23 mouse cellular contexts compared by ENCODE assay signal in the genomic region with DNA sequence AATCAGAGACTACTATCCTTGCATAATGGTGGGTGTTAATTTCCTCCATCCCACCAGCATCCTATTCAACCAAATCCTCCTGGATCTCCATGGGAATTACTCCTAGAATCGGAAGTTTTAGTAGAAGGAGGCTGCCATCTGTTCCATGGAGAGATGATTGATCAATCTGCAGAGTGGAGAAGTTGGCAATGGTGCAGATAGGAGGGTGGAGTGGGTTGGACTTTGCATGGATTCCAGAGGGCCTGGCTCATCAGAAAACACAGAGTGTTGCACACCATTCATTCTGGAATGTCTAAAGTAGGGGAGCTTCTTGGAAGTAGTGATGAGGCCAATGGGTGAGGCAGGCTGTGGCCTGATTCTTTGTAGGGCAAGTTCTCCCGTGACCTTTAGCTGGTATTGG. TPM values are rescaled to one million over a fixed set of nuclear protein-coding genes. Genes with fewer than 3 reads are reported as not detected.
A peak's percentile ranks its signal among the peaks of the same experiment; 100 is the strongest.
DNase-seq lines count a peak whose midpoint lies in the region; ATAC-seq lines count a peak whose summit lies in the region.
"Had no signal": no experiment of that assay in that cellular context is flagged by ENCODE, and none has a peak within 500 bp of the region (broad histone marks: within the 10 kb centered on the region; RNA-seq: fewer than 3 reads in every experiment).

No protein-coding gene starts in this region.

- DNase-seq in layer of hippocampus, adult 11-12 months (ENCODE audit: low spot score) = peak; percentile 41
- no peak for DNase-seq in layer of hippocampus, postnatal 10 days (ENCODE audit: low spot score in 2 of 2)
- DNase-seq in NIH3T3 (ENCODE audit: low read depth) = peak; percentile 37
- peak; percentile 50 to 56 for DNase-seq in layer of hippocampus, adult 8-10 months (ENCODE audit: low spot score in 2 of 2)
- peak; percentile 8 for DNase-seq in right cerebral cortex, postnatal 25 days
- DNase-seq: adrenal gland, adult 2 months; B cell, adult 2 months; cerebellum, adult 9-11 months; heart, adult 11 months; heart, postnatal 36 days; lung, embryonic 14.5 days; lung, postnatal 4 days; thymus, adult 2 months had no signal

- ATAC-seq in megakaryocyte progenitor cell, adult 5-6 weeks (replicated peaks; ENCODE audit: poor library complexity) = no peak
- ATAC-seq in heart, embryonic 11.5 days (replicated peaks; ENCODE audit: insufficient number of reproducible peaks, low FRiP score, low TSS enrichment) = no peak
- ATAC-seq: hindbrain, embryonic 16.5 days; intestine, postnatal 0 days; liver, embryonic 12.5 days had no signal

- H3K4me2 ChIP-seq in heart, embryonic 11.5 days = no peak overlapping the region
- H3K4me2 ChIP-seq: forebrain, embryonic 12.5 days; heart, embryonic 13.5 days; limb, embryonic 12.5 days; liver, embryonic 12.5 days; lung, embryonic 14.5 days; stomach, embryonic 15.5 days had no signal

- WGBS in heart, embryonic 11.5 days (ENCODE audit: insufficient replicate concordance) = 68% methylated on average over 2 of the region's 2 CpGs

- no peak overlapping the region for H3K27ac ChIP-seq in heart, embryonic 11.5 days (ENCODE audit: low read depth, low read length)
- H3K27ac ChIP-seq: forebrain, embryonic 12.5 days; heart, embryonic 13.5 days; limb, embryonic 12.5 days; liver, embryonic 12.5 days; midbrain, embryonic 10.5 days; stomach, embryonic 15.5 days had no signal

- H3K4me1 ChIP-seq in heart, embryonic 11.5 days (ENCODE audit: control insufficient read depth, insufficient read depth, low read length) = no peaks in the 10 kb centered on the region
- H3K4me1 ChIP-seq: forebrain, embryonic 12.5 days; heart, embryonic 13.5 days; limb, embryonic 12.5 days; liver, embryonic 12.5 days; midbrain, embryonic 10.5 days; stomach, embryonic 15.5 days had no signal

- H3K4me3 ChIP-seq in heart, embryonic 11.5 days (ENCODE audit: low read depth, low read length) = no peak overlapping the region
- H3K4me3 ChIP-seq: forebrain, embryonic 12.5 days; heart, embryonic 13.5 days; limb, embryonic 12.5 days; liver, embryonic 12.5 days; midbrain, embryonic 10.5 days; stomach, embryonic 15.5 days had no signal

- H3K27me3 ChIP-seq in heart, embryonic 11.5 days (ENCODE audit: control insufficient read depth, insufficient read depth, low read length) = no peaks in the 10 kb centered on the region
- H3K27me3 ChIP-seq: forebrain, embryonic 12.5 days; heart, embryonic 13.5 days; limb, embryonic 12.5 days; liver, embryonic 12.5 days; stomach, embryonic 15.5 days had no signal

- H3K36me3 ChIP-seq in heart, embryonic 11.5 days (ENCODE audit: control insufficient read depth, insufficient read depth, low read length) = no peaks in the 10 kb centered on the region
- H3K36me3 ChIP-seq: forebrain, embryonic 12.5 days; heart, embryonic 13.5 days; limb, embryonic 12.5 days; liver, embryonic 12.5 days; midbrain, embryonic 10.5 days; stomach, embryonic 15.5 days had no signal

- no peak overlapping the region for H3K9ac ChIP-seq in heart, embryonic 11.5 days (ENCODE audit: low read depth, low read length)
- H3K9ac ChIP-seq: forebrain, embryonic 12.5 days; heart, embryonic 13.5 days; limb, embryonic 12.5 days; liver, embryonic 12.5 days; lung, embryonic 14.5 days; stomach, embryonic 15.5 days had no signal

- no peaks in the 10 kb centered on the region for H3K9me3 ChIP-seq in heart, embryonic 11.5 days (replicated peaks; ENCODE audit: control insufficient read depth, low read length)
- H3K9me3 ChIP-seq: forebrain, embryonic 12.5 days; heart, embryonic 13.5 days; limb, embryonic 12.5 days; liver, embryonic 12.5 days; midbrain, embryonic 10.5 days; stomach, embryonic 15.5 days had no signal

RNA-seq across cellular contexts. Expression of a gene that starts 41.9 kb away (rescaled TPM):
- 100 to 1,000 TPM; 171 to 185 TPM for total RNA-seq in layer of hippocampus, postnatal 10 days (2021)
- 100 to 1,000 TPM; 130 to 196 (median 160) TPM for total RNA-seq in layer of hippocampus, adult 8-10 months (2022)
- total RNA-seq in megakaryocyte progenitor cell, adult 5-6 weeks (2015) = 36.3 and 39.6 TPM in 2 replicates
- total RNA-seq in megakaryocyte progenitor cell, adult 5-6 weeks (2017) = 30.8 and 37.8 TPM in 2 replicates
- polyA plus RNA-seq in heart, embryonic 11.5 days (2014; fragmentation: Nextera tagmentation; extraction: Ambion mirVana) = 165 and 182 TPM in 2 replicates

Comparison
In these comparisons a context has a peak if more than half of its experiments do, and no peak if none do; other contexts are left out.
1. DNase-seq: peak in layer of hippocampus, adult 11-12 months (single experiment), NIH3T3 (single experiment), layer of hippocampus, adult 8-10 months (2 of 2) and right cerebral cortex, postnatal 25 days (single experiment); none in layer of hippocampus, postnatal 10 days (0 of 2).